Mouse (Mus musculus): ENCODE measurements around the gene Olfr1211.

The Olfr1211 gene

DNA sequence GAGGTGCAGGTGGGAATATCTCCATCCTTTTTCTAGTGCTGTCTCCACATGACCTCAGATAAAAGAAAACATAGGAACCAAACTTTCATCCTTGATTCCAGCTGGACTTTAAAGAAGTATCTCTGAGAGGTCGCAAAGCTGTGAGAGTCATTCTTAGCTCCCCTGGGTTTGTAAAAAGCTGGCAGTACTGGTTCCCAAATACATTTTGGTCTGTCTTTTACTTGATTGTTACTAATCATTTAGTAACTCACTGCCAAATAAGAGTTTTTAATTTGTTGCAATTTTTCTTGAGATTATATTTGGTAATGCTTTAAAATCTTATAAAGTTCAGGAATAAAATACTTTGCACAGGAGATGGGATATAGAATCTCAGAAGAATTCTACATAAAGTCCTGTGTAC, at the start of gene Olfr1211:
Gene Olfr1211 (minus strand): TSS at position 101 of the 400 bp plus-strand sequence.
- DNase-seq = no peak

DNA sequence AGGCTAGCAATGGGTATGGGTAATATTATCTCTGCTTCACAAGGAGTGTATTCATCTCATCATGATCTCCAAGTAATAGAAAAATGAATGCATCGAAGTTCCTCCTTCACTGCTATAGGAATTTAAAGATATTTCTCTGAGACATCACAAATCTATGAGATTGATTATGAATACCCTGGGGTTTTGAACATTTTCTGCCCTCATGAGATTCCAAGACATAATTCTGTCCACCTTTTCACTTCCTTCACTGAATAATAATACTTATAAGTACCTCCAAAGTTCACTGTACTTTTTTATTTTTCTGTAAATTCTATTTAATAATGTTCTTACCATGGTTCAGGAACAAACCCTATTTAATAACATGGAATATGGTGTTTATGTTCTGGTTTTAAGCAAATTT, 42.3 kb upstream of the Olfr1211 start, which contains the start of gene Gm13762:
Gene Gm13762 (minus strand): TSS at position 101 of the 400 bp plus-strand sequence.
- no peak for DNase-seq

GRCm38 (mm10) chr2:88953669-88954068, 15.8 kb upstream of the Olfr1211 start, which contains the start of gene Olfr1212:
Olfr1212 (plus strand) TSS chr2:88953969.
- DNase-seq = no peak

GRCm38 (mm10) chr2:88915057-88915456, 22.9 kb downstream of the Olfr1211 start, which contains the start of gene Olfr1209:
Olfr1209 (minus strand) TSS chr2:88915157.
- DNase-seq = no peak

DNA sequence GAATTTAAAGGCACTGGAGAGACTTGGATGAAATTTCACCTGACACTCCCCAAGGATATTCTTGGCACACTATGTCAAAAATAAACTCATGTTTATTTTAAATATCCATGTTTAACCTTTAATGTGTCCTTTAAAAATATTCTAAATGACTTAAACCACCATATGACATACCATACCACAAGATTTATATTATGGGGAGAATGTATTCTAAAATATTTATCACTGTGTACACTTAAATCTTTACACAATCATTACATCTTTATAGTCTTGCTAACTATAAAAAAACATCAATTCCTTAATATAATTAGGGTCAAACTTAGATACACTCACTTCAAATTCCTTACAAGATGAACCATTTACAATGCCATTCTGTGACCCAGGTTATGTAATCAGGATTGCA, 35.7 kb downstream of the Olfr1211 start, which contains the start of gene Olfr1208:
Gene Olfr1208 (minus strand): TSS at position 101 of the 400 bp plus-strand sequence.
- no peak for DNase-seq
